Mouse (Mus musculus): ENCODE results near the gene Cyp4f39. TPM values are rescaled to one million over a fixed set of nuclear protein-coding genes. Genes with fewer than 3 reads are reported as not detected.
A peak's percentile ranks its signal among the peaks of the same experiment; 100 is the strongest.

The Cyp4f39 gene
- polyA plus RNA-seq, 1 experiment from 2014 or later: not detected

GRCm38 (mm10) chr17:32503111-32503510 lies 50.6 kb downstream of the Cyp4f39 start:
- H3K4me3 ChIP-seq (ENCODE audit: low read depth, low read length): no peak overlapping the region
- H3K4me2 ChIP-seq: no peak overlapping the region
- H3K9ac ChIP-seq (ENCODE audit: low read depth, low read length): no peak overlapping the region
- no peak for ATAC-seq (replicated peaks; ENCODE audit: insufficient number of reproducible peaks, low FRiP score, low TSS enrichment)
- peaks cover 9% of the 10 kb centered on the region for H3K4me1 ChIP-seq (ENCODE audit: control insufficient read depth, insufficient read depth, low read length)
- no peaks in the 10 kb centered on the region for H3K9me3 ChIP-seq (replicated peaks; ENCODE audit: control insufficient read depth, low read length)
- H3K27ac ChIP-seq (ENCODE audit: low read depth, low read length): no peak overlapping the region
- H3K27me3 ChIP-seq (ENCODE audit: control insufficient read depth, insufficient read depth, low read length): no peaks in the 10 kb centered on the region
- no peaks in the 10 kb centered on the region for H3K36me3 ChIP-seq (ENCODE audit: control insufficient read depth, insufficient read depth, low read length)
- 62% methylated on average over 2 of the region's 2 CpGs for WGBS (ENCODE audit: insufficient replicate concordance)

GRCm38 (mm10) chr17:32505851-32506728 lies 53.6 kb downstream of the Cyp4f39 start, which contains the start of gene Cyp4f17:
Cyp4f17 (plus strand) TSS chr17:32506050.
- no peaks in the 10 kb centered on the region for H3K9me3 ChIP-seq (replicated peaks; ENCODE audit: control insufficient read depth, low read length)
- ATAC-seq (replicated peaks; ENCODE audit: insufficient number of reproducible peaks, low FRiP score, low TSS enrichment): peak; percentile 85
- H3K27me3 ChIP-seq (ENCODE audit: control insufficient read depth, insufficient read depth, low read length): no peaks in the 10 kb centered on the region
- 1% methylated on average over 30 of the region's 30 CpGs for WGBS (ENCODE audit: insufficient replicate concordance)
- H3K9ac ChIP-seq (ENCODE audit: low read depth, low read length): peak within 1 kb of the TSS; percentile 67
- peaks cover 9% of the 10 kb centered on the region for H3K4me1 ChIP-seq (ENCODE audit: control insufficient read depth, insufficient read depth, low read length)
- H3K27ac ChIP-seq (ENCODE audit: low read depth, low read length): peak within 1 kb of the TSS; percentile 72
- H3K4me3 ChIP-seq (ENCODE audit: low read depth, low read length): peak within 1 kb of the TSS; percentile 51
- no peaks in the 10 kb centered on the region for H3K36me3 ChIP-seq (ENCODE audit: control insufficient read depth, insufficient read depth, low read length)
- H3K4me2 ChIP-seq: peak within 1 kb of the TSS; percentile 74

DNA sequence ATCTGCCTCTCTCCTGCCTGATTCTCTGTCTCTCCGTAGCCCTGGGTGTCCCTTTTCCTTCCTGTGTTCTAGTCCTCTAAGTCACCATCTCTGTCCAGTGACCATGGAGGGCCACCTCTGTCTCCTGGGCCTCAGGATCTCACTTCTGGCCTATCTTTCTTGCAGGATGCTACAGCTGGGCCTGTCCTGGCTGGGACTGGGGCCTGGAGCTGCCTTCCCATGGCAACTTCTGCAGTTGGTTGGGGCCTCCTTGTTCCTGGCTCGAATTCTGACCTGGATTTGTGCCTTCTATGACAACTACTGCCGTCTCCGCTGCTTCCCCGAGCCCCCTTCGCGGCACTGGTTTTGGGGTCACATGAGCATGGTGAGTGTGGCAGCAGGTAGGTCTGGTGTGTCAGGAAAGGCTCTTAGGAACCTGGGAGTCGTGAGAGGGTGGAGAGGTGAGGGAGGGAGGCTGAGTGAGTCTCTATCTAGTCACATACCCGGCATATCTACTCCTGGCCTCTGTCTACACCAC lies 54.3 kb downstream of the Cyp4f39 start:
- ATAC-seq (replicated peaks; ENCODE audit: insufficient number of reproducible peaks, low FRiP score, low TSS enrichment): no peak
- peak overlapping the region; percentile 67 for H3K9ac ChIP-seq (ENCODE audit: low read depth, low read length)
- WGBS (ENCODE audit: insufficient replicate concordance): 42% methylated on average over 9 of the region's 9 CpGs
- no peaks in the 10 kb centered on the region for H3K36me3 ChIP-seq (ENCODE audit: control insufficient read depth, insufficient read depth, low read length)
- peak overlapping the region; percentile 74 for H3K4me2 ChIP-seq
- peak overlapping the region; percentile 72; the same call in 1 of the 2 replicates for H3K27ac ChIP-seq (ENCODE audit: low read depth, low read length)
- H3K9me3 ChIP-seq (replicated peaks; ENCODE audit: control insufficient read depth, low read length): no peaks in the 10 kb centered on the region
- peak overlapping the region; percentile 51 for H3K4me3 ChIP-seq (ENCODE audit: low read depth, low read length)
- H3K4me1 ChIP-seq (ENCODE audit: control insufficient read depth, insufficient read depth, low read length): peaks cover 9% of the 10 kb centered on the region
- no peaks in the 10 kb centered on the region for H3K27me3 ChIP-seq (ENCODE audit: control insufficient read depth, insufficient read depth, low read length)

GRCm38 (mm10) chr17:32516126-32516525 lies 63.6 kb downstream of the Cyp4f39 start:
- no peak overlapping the region for H3K4me3 ChIP-seq (ENCODE audit: low read depth, low read length)
- WGBS (ENCODE audit: insufficient replicate concordance): 73% methylated on average over 5 of the region's 5 CpGs
- ATAC-seq (replicated peaks; ENCODE audit: insufficient number of reproducible peaks, low FRiP score, low TSS enrichment): no peak

GRCm38 (mm10) chr17:32521981-32522380 lies 69.5 kb downstream of the Cyp4f39 start:
- 82% methylated on average over 5 of the region's 5 CpGs for WGBS (ENCODE audit: insufficient replicate concordance)
- Histone ChIP-seq H3K4me1 (ENCODE audit: control insufficient read depth, insufficient read depth, low read length) (no peaks in the 10 kb centered on the region), H3K36me3 (ENCODE audit: control insufficient read depth, insufficient read depth, low read length) (no peaks in the 10 kb centered on the region), H3K9ac (ENCODE audit: low read depth, low read length) (no peak overlapping the region), H3K27me3 (ENCODE audit: control insufficient read depth, insufficient read depth, low read length) (no peaks in the 10 kb centered on the region), H3K9me3 (replicated peaks; ENCODE audit: control insufficient read depth, low read length) (no peaks in the 10 kb centered on the region), H3K4me3 (ENCODE audit: low read depth, low read length) (no peak overlapping the region), H3K4me2 (no peak overlapping the region), H3K27ac (ENCODE audit: low read depth, low read length) (no peak overlapping the region)
- no peak for ATAC-seq (replicated peaks; ENCODE audit: insufficient number of reproducible peaks, low FRiP score, low TSS enrichment)

More at GRCm38 (mm10) chr17:32516126-32516525, 63.6 kb downstream of the Cyp4f39 start:
- H3K9me3 ChIP-seq (replicated peaks; ENCODE audit: control insufficient read depth, low read length): no peaks in the 10 kb centered on the region
- H3K4me1 ChIP-seq (ENCODE audit: control insufficient read depth, insufficient read depth, low read length): no peaks in the 10 kb centered on the region
- H3K27ac ChIP-seq (ENCODE audit: low read depth, low read length): no peak overlapping the region
- H3K36me3 ChIP-seq (ENCODE audit: control insufficient read depth, insufficient read depth, low read length): no peaks in the 10 kb centered on the region
- H3K4me2 ChIP-seq: no peak overlapping the region
- no peaks in the 10 kb centered on the region for H3K27me3 ChIP-seq (ENCODE audit: control insufficient read depth, insufficient read depth, low read length)
- no peak overlapping the region for H3K9ac ChIP-seq (ENCODE audit: low read depth, low read length)

GRCm38 (mm10) chr17:32522386-32522785 lies 69.9 kb downstream of the Cyp4f39 start:
- no peaks in the 10 kb centered on the region for H3K36me3 ChIP-seq (ENCODE audit: control insufficient read depth, insufficient read depth, low read length)
- ATAC-seq (replicated peaks; ENCODE audit: insufficient number of reproducible peaks, low FRiP score, low TSS enrichment): no peak
- H3K9ac ChIP-seq (ENCODE audit: low read depth, low read length): no peak overlapping the region
- no peak overlapping the region for H3K4me3 ChIP-seq (ENCODE audit: low read depth, low read length)
- 85% methylated on average over 4 of the region's 4 CpGs for WGBS (ENCODE audit: insufficient replicate concordance)
- H3K27ac ChIP-seq (ENCODE audit: low read depth, low read length): no peak overlapping the region
- H3K27me3 ChIP-seq (ENCODE audit: control insufficient read depth, insufficient read depth, low read length): no peaks in the 10 kb centered on the region
- H3K4me1 ChIP-seq (ENCODE audit: control insufficient read depth, insufficient read depth, low read length): no peaks in the 10 kb centered on the region
- no peaks in the 10 kb centered on the region for H3K9me3 ChIP-seq (replicated peaks; ENCODE audit: control insufficient read depth, low read length)
- no peak overlapping the region for H3K4me2 ChIP-seq

- no peak overlapping the region for H3K27ac ChIP-seq (ENCODE audit: low read depth, low read length)
- H3K4me3 ChIP-seq (ENCODE audit: low read depth, low read length): no peak overlapping the region
- WGBS (ENCODE audit: insufficient replicate concordance): 83% methylated on average over 5 of the region's 5 CpGs
- no peaks in the 10 kb centered on the region for H3K9me3 ChIP-seq (replicated peaks; ENCODE audit: control insufficient read depth, low read length)
- H3K36me3 ChIP-seq (ENCODE audit: control insufficient read depth, insufficient read depth, low read length): no peaks in the 10 kb centered on the region
- ATAC-seq (replicated peaks; ENCODE audit: insufficient number of reproducible peaks, low FRiP score, low TSS enrichment): no peak
- no peak overlapping the region for H3K9ac ChIP-seq (ENCODE audit: low read depth, low read length)
- no peaks in the 10 kb centered on the region for H3K4me1 ChIP-seq (ENCODE audit: control insufficient read depth, insufficient read depth, low read length)
- H3K4me2 ChIP-seq: no peak overlapping the region
- no peaks in the 10 kb centered on the region for H3K27me3 ChIP-seq (ENCODE audit: control insufficient read depth, insufficient read depth, low read length)
Measured at GRCm38 (mm10) chr17:32522816-32523215, 70.3 kb downstream of the Cyp4f39 start.

DNA sequence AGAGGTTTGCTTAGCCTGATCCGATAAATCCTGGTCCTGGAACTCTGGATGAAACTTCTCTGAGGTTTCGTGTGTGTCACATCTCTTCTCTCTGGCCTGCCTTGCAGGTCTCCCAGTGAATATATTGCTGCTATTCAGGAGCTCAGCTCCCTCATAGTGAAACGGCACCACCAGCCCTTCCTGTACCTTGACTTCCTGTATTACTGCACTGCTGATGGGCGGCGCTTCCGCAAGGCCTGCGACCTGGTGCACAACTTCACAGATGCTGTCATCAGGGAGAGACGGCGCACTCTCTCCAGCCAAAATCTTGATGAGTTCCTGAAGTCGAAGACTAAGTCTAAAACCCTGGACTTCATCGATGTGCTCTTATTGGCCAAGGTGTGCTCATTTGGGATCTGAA lies 71.4 kb downstream of the Cyp4f39 start:
- Histone ChIP-seq H3K4me1 (ENCODE audit: control insufficient read depth, insufficient read depth, low read length) (no peaks in the 10 kb centered on the region), H3K4me2 (no peak overlapping the region), H3K27me3 (ENCODE audit: control insufficient read depth, insufficient read depth, low read length) (no peaks in the 10 kb centered on the region), H3K9me3 (replicated peaks; ENCODE audit: control insufficient read depth, low read length) (no peaks in the 10 kb centered on the region), H3K9ac (ENCODE audit: low read depth, low read length) (no peak overlapping the region), H3K36me3 (ENCODE audit: control insufficient read depth, insufficient read depth, low read length) (no peaks in the 10 kb centered on the region), H3K4me3 (ENCODE audit: low read depth, low read length) (no peak overlapping the region), H3K27ac (ENCODE audit: low read depth, low read length) (no peak overlapping the region)
- ATAC-seq (replicated peaks; ENCODE audit: insufficient number of reproducible peaks, low FRiP score, low TSS enrichment): no peak
- WGBS (ENCODE audit: insufficient replicate concordance): 85% methylated on average over 11 of the region's 11 CpGs
